Mouse (Mus musculus): ENCODE data around the gene Psmd7.

DNA sequence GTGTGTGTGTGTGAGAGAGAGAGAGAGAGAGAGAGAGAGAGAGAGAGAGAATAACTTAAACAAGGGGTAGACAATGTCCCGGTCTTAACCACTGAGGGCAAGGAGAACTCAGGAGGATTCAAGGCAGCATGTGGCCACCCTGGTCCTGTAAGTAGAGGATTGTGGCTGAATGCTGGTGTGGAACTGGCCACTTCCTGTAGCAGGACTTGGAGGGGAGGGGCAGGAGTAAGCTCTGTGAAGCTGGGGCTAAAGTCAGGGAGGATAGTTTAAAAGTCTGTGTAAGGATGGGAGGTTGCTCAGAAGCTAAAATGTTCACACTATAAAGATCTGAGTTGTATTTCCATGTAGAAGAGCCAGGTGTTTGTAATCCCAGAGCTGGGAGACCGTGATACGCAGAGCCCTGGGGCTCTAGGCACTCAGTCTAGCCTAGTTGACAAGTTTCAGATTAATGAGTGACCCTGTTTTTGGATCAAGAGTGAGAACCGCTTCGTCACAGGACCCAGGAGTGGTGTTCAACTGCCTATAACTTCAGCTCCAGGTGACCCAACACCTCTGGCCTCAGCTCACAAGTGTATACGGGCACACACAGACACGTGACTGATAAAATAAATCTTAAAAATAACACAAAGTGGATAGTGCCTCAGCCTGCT is 16.7 kb downstream of the Psmd7 start:
- TF ChIP-seq POLR2A (IDR thresholded peaks at IDR 0.05; ENCODE audit: insufficient read length, low read depth) (no peak), MAX (IDR thresholded peaks at IDR 0.05; ENCODE audit: low read depth) (no peak), USF1 (IDR thresholded peaks at IDR 0.05; ENCODE audit: low read depth) (no peak), TCF12 (IDR thresholded peaks at IDR 0.05; ENCODE audit: insufficient read depth, poor library complexity, severe bottlenecking) (no peak), TCF3 (IDR thresholded peaks at IDR 0.05; ENCODE audit: insufficient read length, low read depth) (no peak), POLR2AphosphoS2 (IDR thresholded peaks at IDR 0.05; ENCODE audit: insufficient read length, low read depth) (no peak), MYOG (IDR thresholded peaks at IDR 0.05; ENCODE audit: control insufficient read depth in 1 of 3, insufficient read depth in 1 of 3, insufficient read length in 2 of 3, low read depth in 2 of 3) (no peak), E2F4 (IDR thresholded peaks at IDR 0.05; ENCODE audit: insufficient read depth) (no peak)
